Mouse (Mus musculus) limb, embryonic 14.5 days (tissue): ENCODE results near the gene St8sia2. TPM values are rescaled to one million over a fixed set of nuclear protein-coding genes. Genes with fewer than 3 reads are reported as not detected.

Source experiments
- ATAC-seq: fragments of 200-750 bp; cut with Nextera tagmentation; 2 replicates; pipeline ENCODE4 v1.8.0; 2017; ENCODE audit warnings: low read depth, moderate number of reproducible peaks, moderate TSS enrichment; ENCODE audit not compliant: low FRiP score
- DNase-seq: peaks from one replicate; pipeline ENCODE4 v3.0.0-alpha.2; 2015; ENCODE audit warnings: low spot score
- H3K27ac ChIP-seq: fragments of 300-500 bp; sonication (generic); replicated peaks from 2 replicates; pipeline ENCODE4 v1.5.1; 2014; ENCODE audit warnings: low read depth, mild to moderate bottlenecking, low read length, moderate library complexity, mixed read lengths
- H3K27me3 ChIP-seq: fragments of 300-500 bp; sonication (generic); 2 replicates; pipeline ENCODE4 v1.6.1; 2014; ENCODE audit warnings: low read length, mixed read lengths; ENCODE audit not compliant: control insufficient read depth, insufficient read depth
- H3K36me3 ChIP-seq: fragments of 300-500 bp; sonication (generic); 2 replicates; pipeline ENCODE4 v1.6.1; 2014; ENCODE audit warnings: mild to moderate bottlenecking, low read length, moderate library complexity, mixed read lengths; ENCODE audit not compliant: control insufficient read depth, insufficient read depth
- H3K4me1 ChIP-seq: fragments of 300-500 bp; sonication (generic); 2 replicates; pipeline ENCODE4 v1.6.1; 2014; ENCODE audit warnings: antibody characterized with exemption, low read length, mixed read lengths; ENCODE audit not compliant: control insufficient read depth, insufficient read depth
- H3K4me2 ChIP-seq: fragments of 300-500 bp; sonication (generic); replicated peaks from 2 replicates; pipeline ENCODE4 v1.6.1; 2014; ENCODE audit warnings: low read depth, mild to moderate bottlenecking, low read length, moderate library complexity; ENCODE audit not compliant: severe bottlenecking
- H3K4me3 ChIP-seq: fragments of 300-500 bp; sonication (generic); replicated peaks from 2 replicates; pipeline ENCODE4 v1.5.1; 2014; ENCODE audit warnings: low read length
- H3K9ac ChIP-seq: fragments of 300-500 bp; sonication (generic); 2 replicates; pipeline ENCODE4 v1.6.1; 2014; ENCODE audit warnings: mild to moderate bottlenecking, low read depth, low read length, moderate library complexity; ENCODE audit not compliant: severe bottlenecking
- H3K9me3 ChIP-seq: fragments of 300-500 bp; sonication (generic); 2 replicates; pipeline ENCODE4 v1.6.1; 2016; ENCODE audit warnings: low read length; ENCODE audit not compliant: control insufficient read depth
- POLR2A ChIP-seq: fragments of 200-500 bp; IDR thresholded peaks from 2 replicates; pipeline ENCODE4 v1.8.0; 2012; ENCODE audit warnings: inconsistent platforms, mild to moderate bottlenecking, moderate library complexity, borderline replicate concordance; ENCODE audit not compliant: insufficient read depth, insufficient read length; ENCODE audit errors: extremely low read depth
- WGBS: fragments of 180-500 bp; shearing (Covaris S2); extraction: QIAGEN DNeasy Blood & Tissue Kit; methylation state at CpG from one replicate; pipeline ENCODE4 v1.1.7; 2014; 5-methylcytosine and 5-hydroxymethylcytosine counted together
- polyA plus RNA-seq, 2 experiments: library from polyadenylated mRNA; depleted of rRNA in 1 of 2; stranded (reverse) in 1 of 2; unstranded in 1 of 2; fragments of >200 nt; fragmentation: Nextera tagmentation in 1 of 2; extraction: Ambion mirVana in 1 of 2; gene quantifications; 2 replicates each; pipeline versions ENCODE4 v1.2.1 to v1.2.3; 2012 to 2014

The St8sia2 gene
- polyA plus RNA-seq, 2 experiments, result 17.2 to 18.0 TPM

DNA sequence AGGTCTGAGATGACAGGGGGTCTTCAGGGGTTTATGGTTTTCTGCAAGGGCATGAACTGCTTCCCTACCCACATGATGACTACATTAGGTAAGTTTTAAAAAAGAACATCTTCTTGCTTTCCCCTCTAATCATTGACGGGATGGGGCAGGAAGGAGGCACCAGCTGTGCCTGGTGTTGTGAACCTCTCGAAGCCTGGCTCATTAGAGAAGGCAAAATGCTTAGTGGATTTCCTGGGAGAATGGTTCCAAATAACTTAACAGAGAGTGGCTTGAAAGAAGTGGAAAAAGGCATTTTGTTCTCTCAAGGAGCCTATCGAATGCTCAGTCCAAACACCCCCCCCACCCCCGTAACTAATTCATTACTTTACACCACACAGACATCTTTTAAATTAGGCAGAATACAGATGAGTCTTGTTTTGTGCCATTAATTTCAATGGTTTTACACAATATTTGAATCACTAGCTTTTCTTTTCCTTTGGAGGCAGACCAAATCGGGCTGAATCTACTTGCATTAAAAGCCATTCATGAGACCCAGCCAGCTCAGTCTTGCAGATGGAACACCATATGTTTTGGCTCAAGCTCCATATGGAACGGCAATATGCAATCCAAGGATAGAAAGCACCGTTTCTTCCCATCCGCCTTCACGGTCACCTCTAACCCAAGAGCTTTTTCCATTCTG lies 95.7 kb downstream of the St8sia2 start:
- Histone ChIP-seq H3K9ac (no peak overlapping the region), H3K4me1 (peaks cover 10% of the 10 kb centered on the region), H3K27me3 (no peaks in the 10 kb centered on the region), H3K27ac (no peak overlapping the region), H3K4me2 (no peak overlapping the region), H3K9me3 (no peaks in the 10 kb centered on the region), H3K4me3 (no peak overlapping the region), H3K36me3 (no peaks in the 10 kb centered on the region)
- peak; percentile 47; the same call in 1 of the 2 replicates for ATAC-seq
- 52% methylated on average over 9 of the region's 9 CpGs for WGBS
- TF ChIP-seq POLR2A, result no peak
- peak; percentile 81 for DNase-seq

DNA sequence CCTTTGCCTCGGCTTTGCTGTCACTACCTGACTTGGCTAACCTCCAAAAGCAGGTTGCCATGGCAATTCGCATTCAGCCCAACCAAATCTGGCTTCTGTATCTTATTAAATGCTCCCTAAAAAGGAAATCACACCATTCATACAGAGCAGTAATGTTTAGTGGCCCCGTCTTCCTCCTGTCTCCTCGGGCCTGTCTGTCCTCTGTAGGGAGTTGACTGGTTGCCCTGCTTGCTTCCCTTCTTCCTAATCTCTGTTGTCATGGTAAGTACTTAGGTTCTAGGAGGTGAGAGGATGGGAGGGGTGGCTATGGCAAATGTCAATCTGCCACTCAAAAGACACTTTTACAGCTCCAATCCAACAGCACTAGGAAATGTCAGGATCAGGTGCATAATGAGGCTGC lies 101.6 kb downstream of the St8sia2 start:
- Histone ChIP-seq H3K27ac (no peak overlapping the region), H3K36me3 (no peaks in the 10 kb centered on the region), H3K4me3 (no peak overlapping the region), H3K9me3 (no peaks in the 10 kb centered on the region), H3K27me3 (no peaks in the 10 kb centered on the region), H3K9ac (no peak overlapping the region), H3K4me1 (peaks cover 5% of the 10 kb centered on the region), H3K4me2 (no peak overlapping the region)
- DNase-seq (no peak), ATAC-seq (no peak)
- WGBS, result 28% methylated on average over 4 of the region's 4 CpGs
- no peak for TF ChIP-seq POLR2A

DNA sequence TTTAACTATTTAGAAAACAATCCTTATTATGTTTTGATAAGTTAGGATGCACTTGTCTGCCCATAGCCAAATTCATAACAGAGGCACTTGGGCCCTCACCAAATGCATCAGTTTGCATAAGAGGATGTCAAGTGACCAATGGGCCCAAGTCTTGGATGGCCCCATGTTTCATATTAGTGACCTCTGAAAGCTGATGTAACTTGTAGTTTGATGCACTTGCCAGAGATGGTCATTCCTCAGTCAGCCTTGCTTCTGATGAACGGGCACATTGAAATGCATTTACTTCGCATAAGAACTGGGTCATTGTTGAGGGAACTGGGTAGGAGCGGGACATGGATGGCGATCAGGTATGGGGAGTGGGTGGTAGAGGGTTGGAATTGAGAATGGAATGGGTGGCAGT lies 102.6 kb downstream of the St8sia2 start:
- ATAC-seq (no peak), DNase-seq (no peak)
- WGBS, result 96% methylated on average over 4 of the region's 4 CpGs
- Histone ChIP-seq H3K4me3 (no peak overlapping the region), H3K4me1 (peaks cover 3% of the 10 kb centered on the region), H3K27me3 (no peaks in the 10 kb centered on the region), H3K36me3 (no peaks in the 10 kb centered on the region), H3K9ac (no peak overlapping the region), H3K9me3 (no peaks in the 10 kb centered on the region), H3K4me2 (no peak overlapping the region), H3K27ac (no peak overlapping the region)
- TF ChIP-seq POLR2A, result no peak

DNA sequence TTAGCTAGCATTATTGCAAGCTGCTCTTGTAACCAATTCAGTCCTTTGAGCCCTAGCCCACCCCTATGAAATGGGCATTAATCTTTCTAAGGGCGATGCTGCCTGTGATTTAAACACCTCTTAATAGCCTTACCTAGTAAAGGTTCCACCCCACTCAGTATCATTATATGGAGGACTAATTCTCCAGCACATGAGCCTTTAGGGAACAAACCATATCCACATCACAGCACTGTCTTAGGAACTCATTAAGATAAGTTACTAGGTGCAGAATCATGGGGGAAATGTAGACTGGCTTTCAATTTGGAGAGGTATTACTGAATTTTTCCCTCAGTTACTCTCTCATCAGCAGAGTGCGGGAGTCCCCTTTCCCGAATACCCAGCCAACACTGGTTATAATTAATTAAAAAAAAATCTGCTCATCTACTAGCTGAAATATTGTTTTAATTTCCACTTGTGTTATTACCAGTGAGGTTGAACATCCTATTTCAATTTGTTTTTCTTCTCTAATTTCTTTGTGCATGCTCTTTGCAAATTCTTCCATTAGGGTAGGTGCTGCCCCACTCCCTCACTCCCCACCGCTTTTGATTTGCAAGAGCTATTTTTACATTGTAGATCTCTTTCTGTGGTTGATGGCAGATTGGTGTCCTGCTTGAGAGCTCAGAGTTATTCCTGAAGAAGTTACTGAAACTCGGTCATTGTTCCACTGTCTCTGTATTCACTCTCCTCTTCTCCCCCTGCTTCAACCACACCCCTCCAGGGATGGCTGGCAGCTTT lies 103.9 kb downstream of the St8sia2 start:
- TF ChIP-seq POLR2A, result no peak
- no peak for ATAC-seq

DNA sequence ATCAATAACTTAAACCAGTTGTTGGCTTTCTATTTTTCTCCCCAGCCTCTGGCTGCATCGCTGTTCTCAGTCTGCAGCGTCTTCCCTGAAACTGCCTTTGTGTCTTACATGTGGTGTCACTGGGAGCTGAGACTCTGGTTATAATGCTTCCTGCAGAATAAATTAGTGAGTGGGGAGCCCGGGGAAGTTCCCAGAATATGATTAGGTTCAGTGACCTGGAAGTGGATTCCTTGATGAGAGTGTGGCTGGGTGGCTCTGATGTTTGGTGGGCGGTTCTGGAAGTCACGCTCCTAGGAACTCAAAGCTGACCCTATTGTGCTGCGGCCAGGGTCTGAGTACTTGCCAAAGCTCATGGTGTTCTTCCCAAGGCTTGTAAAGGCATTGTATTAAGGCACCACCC lies 119.0 kb downstream of the St8sia2 start:
- H3K4me2 ChIP-seq, result no peak overlapping the region
- no peak overlapping the region for H3K9ac ChIP-seq
- H3K36me3 ChIP-seq, result no peaks in the 10 kb centered on the region
- H3K27me3 ChIP-seq, result no peaks in the 10 kb centered on the region
- TF ChIP-seq POLR2A, result no peak
- H3K27ac ChIP-seq, result no peak overlapping the region
- no peak overlapping the region for H3K4me3 ChIP-seq
- WGBS, result 78% methylated on average over 6 of the region's 6 CpGs
- DNase-seq (no peak), ATAC-seq (no peak)
- no peaks in the 10 kb centered on the region for H3K4me1 ChIP-seq
- no peaks in the 10 kb centered on the region for H3K9me3 ChIP-seq

More for the DNA sequence above, 103.9 kb downstream of the St8sia2 start:
- Histone ChIP-seq H3K9me3 (no peaks in the 10 kb centered on the region), H3K27me3 (no peaks in the 10 kb centered on the region), H3K4me3 (no peak overlapping the region), H3K9ac (no peak overlapping the region), H3K4me1 (peaks cover 3% of the 10 kb centered on the region), H3K4me2 (no peak overlapping the region), H3K27ac (no peak overlapping the region), H3K36me3 (no peaks in the 10 kb centered on the region)
- 60% methylated on average over 5 of the region's 5 CpGs for WGBS
- no peak for DNase-seq
